Mouse (Mus musculus): ENCODE measurements around the gene Eepd1.

- TF ChIP-seq CTCF (IDR thresholded peaks at IDR 0.05; ENCODE audit: insufficient read depth, low read depth, low read length) (no peak), POLR2A (IDR thresholded peaks at IDR 0.05; ENCODE audit: insufficient read depth, low read depth, low read length) (no peak)
These were observed 3.7 kb downstream of the Eepd1 start for GRCm38 (mm10) chr9:25485006-25485405.
